Mouse (Mus musculus) heart, adult 2 months (tissue): ENCODE results near the gene Med8. TPM values are rescaled to one million over a fixed set of nuclear protein-coding genes. Genes with fewer than 3 reads are reported as not detected.

Experiments used
- DNase-seq, 2 experiments: peaks; one replicate each; pipeline ENCODE4 v3.0.0; 2021
- H3K27ac ChIP-seq: fragments of 200-600 bp; 2 replicates; pipeline ENCODE4 v1.8.1; 2022
- H3K27me3 ChIP-seq: fragments of 200-500 bp; 2 replicates; pipeline ENCODE4 v1.6.1; 2012; ENCODE audit warnings: mild to moderate bottlenecking, low read length, inconsistent platforms, mixed read lengths; ENCODE audit not compliant: control insufficient read depth, insufficient read depth
- H3K36me3 ChIP-seq: fragments of 200-500 bp; 2 replicates; pipeline ENCODE4 v1.6.1; 2012; ENCODE audit warnings: low read length, inconsistent platforms; ENCODE audit not compliant: control insufficient read depth, insufficient read depth
- H3K4me1 ChIP-seq: fragments of 200-500 bp; 2 replicates; pipeline ENCODE4 v1.6.1; 2011; ENCODE audit warnings: low read length; ENCODE audit not compliant: control insufficient read depth, insufficient read depth
- H3K4me3 ChIP-seq: fragments of 200-600 bp; 2 replicates; pipeline ENCODE4 v1.8.1; 2022
- H3K79me2 ChIP-seq: fragments of 200-500 bp; replicated peaks from 2 replicates; pipeline ENCODE4 v1.6.1; 2012; ENCODE audit warnings: mild to moderate bottlenecking, inconsistent platforms, low read length, moderate library complexity, mixed read lengths; ENCODE audit not compliant: control insufficient read depth, insufficient read depth
- H3K9ac ChIP-seq: fragments of 200-500 bp; 2 replicates; pipeline ENCODE4 v1.6.1; 2012; ENCODE audit warnings: low read depth, mild to moderate bottlenecking, control low read depth, inconsistent platforms, low read length, mixed read lengths
- CTCF ChIP-seq: fragments of 200-600 bp; IDR thresholded peaks from 2 replicates; pipeline ENCODE4 v1.8.1; 2022; ENCODE audit warnings: antibody characterized with exemption, mild to moderate bottlenecking, moderate library complexity
- EP300 ChIP-seq: fragments of 200-500 bp; IDR thresholded peaks from 2 replicates; pipeline ENCODE4 v1.6.1; 2011; ENCODE audit warnings: low read depth, low read length, control low read depth; ENCODE audit not compliant: insufficient read depth
- POLR2A ChIP-seq: fragments of 200-500 bp; IDR thresholded peaks from 2 replicates; pipeline ENCODE4 v1.6.1; 2011; ENCODE audit warnings: mild to moderate bottlenecking, low read depth, low read length, control low read depth; ENCODE audit not compliant: insufficient read depth
- WGBS: fragments of 180-500 bp; shearing (Covaris S2); methylation state at CpG from one replicate; pipeline ENCODE4 v1.1.7; 2018; 5-methylcytosine and 5-hydroxymethylcytosine counted together
- intact Hi-C: fragments of 180-260 bp; cut with DNase I; formaldehyde crosslinking; loops from one replicate; pipeline ENCODE4 v1.15.1; 2025
- long read RNA-seq: library from polyadenylated mRNA; stranded (forward); transcript quantifications from one replicate; pipeline ENCODE4 v2.0.0, GENCODE M21; 2021
- polyA plus RNA-seq: library from polyadenylated mRNA; depleted of rRNA; stranded (reverse); fragments of >200 nt; gene quantifications from 2 replicates; pipeline ENCODE4 v1.2.3, GENCODE M21; 2012; rRNA removed
- total RNA-seq, 2 experiments: library from RNA; stranded (reverse); gene quantifications; 2 replicates each; pipeline ENCODE4 v1.2.3; 2021

Med8 gene
- total RNA-seq (10 to 100 TPM; 41.0 to 42.5 TPM), polyA plus RNA-seq (19.0 and 20.8 TPM in 2 replicates)
- long read RNA-seq, transcript Med8-201 (7 exons, 1,145 nt), result major isoform, 9 of 21 reads
- long read RNA-seq, partial matches to known transcripts, result 6 of 21 reads
- long read RNA-seq, other reads (novel, unspliced or antisense), result 2 of 21 reads

DNA sequence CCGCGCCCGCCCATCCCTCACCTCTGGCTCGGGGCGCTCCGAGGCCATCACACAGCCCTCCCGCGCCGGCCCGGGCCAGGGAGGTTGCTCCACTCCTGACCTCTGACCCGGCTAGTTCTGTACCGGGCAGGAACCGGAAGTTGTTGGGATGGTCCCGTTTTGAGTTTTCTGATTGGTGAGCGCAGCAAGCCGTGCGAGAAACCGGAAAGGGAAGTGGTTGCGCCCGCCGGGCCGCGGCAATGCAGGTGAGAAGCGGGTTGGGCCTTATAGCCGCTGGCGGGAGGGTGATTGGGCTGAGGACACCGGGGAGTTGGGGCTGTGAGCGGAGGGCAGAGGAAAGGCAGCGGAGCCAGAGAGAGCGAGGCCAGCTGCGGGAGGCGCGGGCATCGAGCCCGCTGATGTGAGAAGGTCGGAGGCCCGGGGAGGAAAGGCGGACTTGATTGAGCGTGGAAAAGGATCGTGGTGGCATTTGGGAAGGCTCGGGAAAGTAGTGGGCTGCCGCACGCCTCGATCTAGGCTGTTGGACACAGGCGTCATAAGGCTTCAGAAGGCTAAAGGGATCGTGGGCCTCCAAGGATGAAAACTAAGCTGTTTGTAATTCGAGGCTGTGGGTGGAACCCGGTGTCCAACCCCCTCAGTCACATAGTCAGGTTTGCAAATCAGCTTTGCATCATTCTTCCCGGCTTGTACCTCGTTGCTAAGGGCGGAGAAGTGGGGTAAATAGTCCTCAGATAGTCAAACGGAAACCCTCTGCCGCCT is at the start of gene Med8, which contains the start of gene Szt2:
Med8 (plus strand) TSS at position 196 of the 759 bp plus-strand sequence.
Szt2 (minus strand) TSS at position 132 of the 759 bp plus-strand sequence.
- Histone ChIP-seq H3K27ac (peak within 1 kb of the TSS; percentile 82), H3K36me3 (no peaks in the 10 kb centered on the region; the same call in 1 of the 2 replicates), H3K4me1 (peaks cover 5% of the 10 kb centered on the region), H3K9ac (peak within 1 kb of the TSS; percentile 89), H3K79me2 (no peaks in the 10 kb centered on the region), H3K4me3 (peak within 1 kb of the TSS; percentile 70), H3K27me3 (no peaks in the 10 kb centered on the region)
- WGBS, result under 1% methylated on average over 53 of the region's 53 CpGs
- intact Hi-C loops, result loop anchor here (1.0 to 2.0 kb wide), 2 partner anchors 19 to 107 kb away; partner anchors contain the start of gene Elovl1
- peak; percentile 90 to 94 for DNase-seq
- TF ChIP-seq EP300 (0 out of 2 replicates have a peak, but pooled peaks have one; percentile 34), CTCF (no peak), POLR2A (peak; percentile 68)

DNA sequence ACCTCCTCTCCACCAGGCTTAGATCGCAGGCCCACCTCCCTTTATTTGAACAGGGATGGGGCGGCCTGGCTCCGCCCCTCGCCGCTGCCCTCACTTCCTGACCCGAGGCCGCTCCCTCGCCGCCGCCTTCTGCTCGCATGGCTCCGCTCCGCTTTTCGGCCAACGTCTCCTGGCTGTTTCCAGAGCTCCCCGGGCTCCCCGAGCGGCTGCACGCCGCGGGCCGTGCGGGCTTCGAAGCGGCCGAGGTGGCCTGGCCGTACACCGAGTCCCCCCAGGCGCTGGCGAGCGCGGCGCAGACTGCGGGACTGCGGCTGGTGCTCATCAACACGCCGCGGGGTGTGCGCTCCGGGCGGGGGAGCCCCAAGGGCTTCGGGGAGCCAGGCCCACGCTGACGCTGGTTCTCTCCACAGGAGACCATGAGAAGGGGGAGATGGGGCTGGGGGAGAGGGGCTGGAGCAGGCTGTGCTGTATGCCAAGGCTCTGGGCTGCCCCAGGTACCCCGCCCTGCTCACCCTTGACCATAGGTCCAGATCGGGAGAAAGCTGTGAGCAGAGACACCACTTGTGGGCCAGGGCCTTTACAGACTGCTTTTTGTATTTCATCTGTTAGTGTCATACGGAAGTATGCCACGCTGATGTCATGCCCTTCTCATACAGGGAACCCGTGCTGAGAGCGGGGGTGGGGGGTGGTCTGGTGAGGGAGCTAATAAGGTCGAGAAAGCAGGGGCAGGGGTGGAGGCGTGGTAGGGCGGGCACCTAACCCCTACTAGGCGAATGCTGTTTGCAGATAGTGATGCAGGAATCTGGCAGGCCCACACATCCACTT is 49.0 kb upstream of the Med8 start:
- Histone ChIP-seq H3K4me1 (peaks cover 1% of the 10 kb centered on the region), H3K4me3 (peak overlapping the region; percentile 86), H3K79me2 (no peaks in the 10 kb centered on the region), H3K27ac (peak overlapping the region; percentile 82), H3K27me3 (no peaks in the 10 kb centered on the region), H3K36me3 (no peaks in the 10 kb centered on the region), H3K9ac (peak overlapping the region; percentile 77)
- TF ChIP-seq CTCF, result no peak
- TF ChIP-seq POLR2A, result peak; percentile 53; the same call in 1 of the 2 replicates
- no peak for TF ChIP-seq EP300
- intact Hi-C loops, result no loop called here
- peak; percentile 84 to 85 for DNase-seq
- WGBS, result 3% methylated on average over 54 of the region's 54 CpGs

DNA sequence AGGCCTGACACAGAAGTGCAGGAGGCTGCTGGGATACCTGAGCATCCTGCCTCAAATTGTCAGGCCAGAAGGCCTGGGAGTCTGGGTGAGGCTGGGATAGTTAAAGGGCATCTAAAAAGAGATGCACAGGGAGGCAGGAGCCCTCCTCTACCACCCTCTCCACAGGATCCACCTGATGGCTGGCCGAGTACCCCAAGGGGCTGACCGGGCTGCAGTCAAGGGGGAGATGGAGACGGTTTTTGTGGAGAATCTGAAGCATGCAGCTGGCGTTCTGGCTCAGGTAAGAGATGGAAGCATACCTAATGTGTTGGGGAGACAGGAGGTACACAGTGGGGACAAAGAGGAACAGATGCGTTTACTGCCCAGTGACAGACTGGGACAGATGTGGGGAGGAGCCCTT is 47.7 kb upstream of the Med8 start:
- Histone ChIP-seq H3K4me3 (no peak overlapping the region), H3K4me1 (peaks cover 1% of the 10 kb centered on the region), H3K27ac (no peak overlapping the region), H3K79me2 (no peaks in the 10 kb centered on the region), H3K27me3 (no peaks in the 10 kb centered on the region), H3K36me3 (no peaks in the 10 kb centered on the region), H3K9ac (no peak overlapping the region)
- intact Hi-C loops, result no loop called here
- no peak for TF ChIP-seq POLR2A
- TF ChIP-seq EP300, result no peak
- no peak for TF ChIP-seq CTCF
- DNase-seq, result no peak
- 94% methylated on average over 5 of the region's 5 CpGs for WGBS

DNA sequence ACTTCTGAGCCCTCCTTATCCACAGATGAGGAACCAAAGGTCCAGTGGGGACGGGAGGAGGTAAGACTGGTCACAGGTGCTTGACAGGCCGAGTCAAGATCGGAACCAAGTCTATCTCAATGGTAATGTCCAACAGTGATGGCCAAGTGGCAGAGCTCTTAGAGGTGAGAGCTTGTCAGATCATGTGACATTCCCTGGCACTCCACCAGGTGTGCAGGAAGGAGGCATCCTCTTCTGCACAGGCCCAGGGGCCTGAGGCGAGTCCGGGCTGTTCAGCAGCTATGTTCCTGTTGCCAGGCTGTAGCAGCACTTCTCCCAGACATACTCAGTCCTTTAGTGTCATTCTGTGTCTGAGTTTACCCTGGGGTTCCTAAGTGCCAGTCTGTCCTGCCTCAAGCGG is 46.3 kb upstream of the Med8 start:
- H3K36me3 ChIP-seq, result no peaks in the 10 kb centered on the region
- H3K79me2 ChIP-seq, result no peaks in the 10 kb centered on the region
- 82% methylated on average over 6 of the region's 6 CpGs for WGBS
- no peak overlapping the region for H3K4me3 ChIP-seq
- no peak overlapping the region for H3K27ac ChIP-seq
- H3K9ac ChIP-seq, result no peak overlapping the region
- intact Hi-C loops, result no loop called here
- H3K27me3 ChIP-seq, result no peaks in the 10 kb centered on the region
- no peak for TF ChIP-seq POLR2A
- no peak for TF ChIP-seq CTCF
- TF ChIP-seq EP300, result no peak
- peaks cover 1% of the 10 kb centered on the region for H3K4me1 ChIP-seq
- DNase-seq, result no peak

DNA sequence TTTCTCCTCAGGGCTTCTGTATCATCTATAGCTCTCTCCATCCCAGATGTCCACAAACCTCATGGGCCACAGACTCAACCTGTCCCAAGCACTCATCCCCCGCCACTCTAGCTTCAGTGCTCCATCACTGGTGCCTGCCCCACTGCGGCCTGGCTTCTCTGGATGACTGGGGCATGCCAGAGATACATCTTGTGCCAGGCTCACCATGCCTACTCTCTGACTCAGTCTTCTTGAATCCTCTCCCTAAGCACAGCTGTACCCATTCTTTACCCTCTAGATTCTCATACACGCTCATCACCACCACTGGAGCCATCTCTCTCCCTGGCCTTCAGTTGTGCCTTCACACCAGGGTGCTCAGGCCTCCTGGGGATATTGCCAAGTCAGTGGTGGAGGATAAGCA is 45.2 kb upstream of the Med8 start:
- Histone ChIP-seq H3K27me3 (no peaks in the 10 kb centered on the region), H3K9ac (no peak overlapping the region), H3K27ac (no peak overlapping the region), H3K4me1 (peaks cover 1% of the 10 kb centered on the region), H3K79me2 (no peaks in the 10 kb centered on the region), H3K4me3 (no peak overlapping the region), H3K36me3 (no peaks in the 10 kb centered on the region)
- intact Hi-C loops, result no loop called here
- TF ChIP-seq POLR2A, result no peak
- no peak for TF ChIP-seq EP300
- no peak for TF ChIP-seq CTCF
- 96% methylated on average over 3 of the region's 3 CpGs for WGBS
- DNase-seq, result no peak
